Mouse (Mus musculus) kidney, postnatal 10 days (tissue): ENCODE measurements around the gene Rplp0.
"Not testable (repeated sequence)": the region's sequence is repeated elsewhere in the genome, so short reads cannot be mapped to it uniquely, and the experiment has no call there.

Experiments
- DNase-seq: peaks from one replicate; pipeline ENCODE4 v3.0.0; 2021; ENCODE audit warnings: mixed read lengths

Rplp0 gene

GRCm38 (mm10) chr5:115553801-115554420, 5.4 kb upstream of the Rplp0 start:
- DNase-seq = peak; percentile 35

- peak; percentile 27 for DNase-seq
Measured at GRCm38 (mm10) chr5:115554536-115555291, 4.6 kb upstream of the Rplp0 start.

GRCm38 (mm10) chr5:115556217-115556616, 3.0 kb upstream of the Rplp0 start:
- DNase-seq = peak; percentile 89

DNA sequence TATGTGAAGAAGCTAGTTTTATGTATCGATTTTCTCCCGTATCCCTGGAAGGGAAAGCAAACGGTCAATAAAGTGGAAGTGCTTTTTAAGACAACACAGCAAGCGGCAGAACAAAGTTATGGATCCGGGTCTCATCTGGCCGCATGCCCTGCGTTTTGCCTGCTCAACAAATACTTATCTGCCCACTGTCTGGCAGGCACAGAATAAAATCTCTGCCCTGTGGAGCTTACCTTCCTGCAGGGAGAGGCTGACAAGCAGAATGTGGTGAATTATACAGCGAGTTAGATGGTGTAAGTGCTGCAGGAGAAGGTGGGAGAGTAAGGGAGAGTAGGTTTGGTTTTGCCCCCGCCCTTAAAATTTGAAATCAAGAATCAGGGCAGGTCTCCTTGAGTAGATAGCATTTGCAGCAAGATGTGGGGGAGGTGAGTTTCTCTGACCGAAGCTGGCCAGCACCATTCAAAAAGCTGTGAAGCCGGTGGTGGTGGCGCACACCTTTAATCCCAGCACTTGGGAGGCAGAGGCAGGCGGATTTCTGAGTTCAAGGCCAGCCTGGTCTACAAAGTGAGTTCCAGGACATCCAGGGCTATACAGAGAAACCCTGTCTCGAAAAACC, 979 bp upstream of the Rplp0 start:
- DNase-seq = no peak

DNA sequence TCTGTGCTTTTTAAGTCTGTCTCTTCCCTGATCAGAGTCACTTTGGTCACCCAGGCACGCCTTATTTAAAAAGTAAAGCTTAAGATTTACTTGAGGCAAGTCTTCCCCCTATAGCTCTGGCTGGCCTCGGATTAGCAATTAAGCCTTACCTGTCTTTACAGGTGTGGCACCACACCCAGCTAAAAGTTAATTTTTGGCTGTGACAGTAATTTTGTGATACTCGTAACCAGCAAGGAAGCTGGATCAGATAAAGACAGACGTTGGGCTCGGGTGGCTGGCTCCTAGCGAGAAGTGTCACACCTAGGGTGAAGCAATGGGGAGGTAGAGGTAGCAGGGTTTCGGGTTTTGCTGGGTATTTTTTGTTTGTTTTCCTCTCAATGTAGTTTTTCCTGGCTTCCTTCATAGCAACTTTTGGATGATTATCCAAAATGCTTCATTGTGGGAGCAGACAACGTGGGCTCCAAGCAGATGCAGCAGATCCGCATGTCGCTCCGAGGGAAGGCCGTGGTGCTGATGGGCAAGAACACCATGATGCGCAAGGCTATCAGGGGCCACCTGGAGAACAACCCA, 1.2 kb downstream of the Rplp0 start:
- no peak for DNase-seq

GRCm38 (mm10) chr5:115563771-115564585, 4.7 kb downstream of the Rplp0 start:
- no peak for DNase-seq

DNA sequence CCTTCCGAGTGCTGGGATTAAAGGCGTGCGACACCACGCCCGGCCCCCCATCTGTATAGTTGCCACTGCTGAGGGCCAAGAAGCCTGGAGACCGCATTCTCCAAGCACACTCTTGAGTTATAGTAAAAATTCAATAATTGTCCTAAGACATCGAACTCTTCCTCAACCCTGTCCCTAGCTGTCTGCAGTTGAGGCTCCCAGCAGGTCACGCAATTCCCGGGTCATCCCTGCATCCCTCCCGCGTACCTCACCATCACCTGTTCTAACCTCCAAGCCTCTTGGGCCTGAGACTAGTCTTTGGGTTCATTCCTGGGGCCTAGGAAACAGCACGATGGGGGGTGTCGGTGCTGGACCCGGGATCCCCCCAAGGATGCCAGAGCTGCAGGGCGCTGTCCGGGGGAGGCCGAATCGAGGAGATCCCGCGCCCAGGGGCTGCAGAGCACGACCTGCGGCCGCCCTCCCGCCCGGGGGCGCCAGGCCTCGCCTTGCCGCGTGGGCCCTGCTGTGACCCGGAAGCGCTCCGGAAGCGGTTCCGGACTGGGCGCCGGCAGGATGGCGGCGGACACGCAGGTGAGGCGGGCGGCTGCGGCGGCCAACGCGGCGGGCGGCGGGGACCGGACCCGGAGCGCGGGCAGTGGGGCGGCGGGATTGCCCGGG, 5.6 kb downstream of the Rplp0 start, which contains the start of gene Gcn1l1:
Gene Gcn1l1, plus strand, starts transcription at position 518 of the 657 bp plus-strand sequence.
- peak; percentile 89 for DNase-seq

- DNase-seq = no peak
Measured at GRCm38 (mm10) chr5:115565403-115565802, 6.1 kb downstream of the Rplp0 start.

DNA sequence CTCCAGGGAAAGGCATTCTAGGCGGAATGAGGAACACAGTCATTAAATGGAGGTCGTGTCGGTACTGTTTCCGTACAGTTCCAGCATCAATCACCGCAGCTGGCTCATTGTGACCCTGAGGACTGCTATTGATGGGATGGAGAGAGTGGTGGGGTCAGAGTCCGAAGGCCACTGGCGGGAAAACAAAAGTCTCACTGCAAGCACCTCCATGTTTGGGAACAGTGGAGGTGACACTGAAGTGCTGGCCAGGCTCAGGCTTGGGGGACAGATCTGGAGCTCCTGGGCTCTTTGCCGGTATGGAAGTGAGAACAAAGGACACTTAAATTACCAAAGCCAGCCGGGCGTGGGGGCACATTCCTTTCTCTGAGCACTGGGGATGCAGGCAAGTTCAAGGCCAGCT, 9.4 kb downstream of the Rplp0 start:
- DNase-seq = peak; percentile 43

DNA sequence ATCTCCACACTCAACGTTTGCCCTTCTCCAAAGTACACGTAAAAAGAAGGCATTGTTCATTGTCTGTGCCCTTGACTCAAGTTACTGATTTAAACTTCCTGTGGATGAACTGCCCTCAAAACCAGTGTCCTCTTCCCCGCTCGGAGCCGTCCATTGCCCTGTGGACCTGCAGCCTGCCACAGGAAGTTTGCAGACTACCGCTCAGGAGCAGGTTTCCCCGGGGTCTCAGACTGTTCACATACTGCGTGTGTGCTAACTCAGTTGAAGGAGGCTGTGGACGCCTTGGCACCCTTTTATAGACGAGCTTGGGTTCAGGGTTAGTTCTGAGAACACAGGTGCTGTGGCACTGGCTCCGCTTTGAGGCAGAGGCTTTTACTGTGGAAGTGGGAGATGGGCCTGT, 10.0 kb downstream of the Rplp0 start:
- DNase-seq = peak; percentile 47

DNA sequence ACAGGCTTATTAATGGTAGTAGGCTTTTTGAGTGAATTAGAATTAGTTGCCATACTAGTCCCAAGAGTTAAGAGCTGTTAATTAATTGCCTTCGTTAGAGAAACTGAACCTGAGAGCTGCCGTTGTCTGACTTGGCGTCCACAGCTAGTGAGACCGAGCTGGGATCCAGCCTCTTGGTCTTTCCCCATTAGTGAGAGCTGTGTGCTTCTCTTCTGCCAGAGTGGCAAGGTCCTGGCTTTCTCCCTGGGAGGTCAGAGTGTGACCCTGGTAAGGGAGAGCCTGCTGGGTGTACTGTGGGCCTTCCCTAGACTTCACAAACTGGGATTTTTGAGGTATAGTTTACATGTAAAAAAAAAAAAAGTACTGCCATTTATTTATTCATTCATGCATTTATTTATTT, 10.5 kb downstream of the Rplp0 start:
- no peak for DNase-seq

GRCm38 (mm10) chr5:115571086-115571485, 11.8 kb downstream of the Rplp0 start:
- DNase-seq = no peak

DNA sequence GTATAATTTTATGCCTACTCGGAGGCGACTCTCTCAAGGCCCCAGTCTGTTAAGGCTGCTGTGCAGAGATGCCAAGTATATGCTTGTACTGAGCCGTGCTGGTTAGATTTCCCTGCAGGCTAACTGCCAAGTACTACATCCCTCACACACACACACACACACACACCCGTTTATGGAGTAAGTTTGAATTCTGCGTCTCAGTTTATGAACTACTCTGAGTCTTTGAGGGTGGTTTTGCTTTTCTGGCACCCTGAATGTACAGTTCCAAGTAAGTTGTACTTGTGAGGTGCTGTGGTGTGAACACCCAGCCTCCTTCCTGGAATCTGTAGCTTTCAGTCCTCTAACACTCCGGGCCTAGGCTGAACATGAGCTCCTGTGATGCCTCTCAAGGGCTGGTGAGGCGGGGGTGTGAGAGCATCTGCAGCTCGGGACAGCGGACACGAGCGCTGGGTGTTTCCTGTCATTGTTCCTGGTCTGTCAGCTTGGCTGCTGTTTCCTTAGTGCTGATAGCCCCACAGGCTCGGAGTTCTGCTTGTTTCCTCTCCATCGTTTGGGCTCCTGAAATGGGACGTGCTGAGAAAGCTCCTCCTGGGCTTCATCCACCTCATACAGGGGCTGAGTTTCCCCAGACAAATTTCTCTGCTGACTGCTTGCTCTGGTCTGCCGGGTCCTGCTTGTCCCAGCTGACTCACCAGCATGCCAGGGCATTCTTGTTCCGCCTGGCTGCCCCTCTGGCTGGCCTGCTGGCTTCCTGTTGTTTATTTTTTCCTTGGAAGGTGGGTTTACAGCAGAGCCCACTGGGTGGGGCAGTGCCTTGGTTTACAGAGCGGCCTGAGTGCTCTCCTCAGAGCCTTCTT, 13.6 kb downstream of the Rplp0 start:
- DNase-seq = peak; percentile 82

GRCm38 (mm10) chr5:115574992-115575391, 15.7 kb downstream of the Rplp0 start:
- peak; percentile 58 for DNase-seq

- DNase-seq = not testable (repeated sequence)
Measured at GRCm38 (mm10) chr5:115577686-115578085, 18.4 kb downstream of the Rplp0 start.

GRCm38 (mm10) chr5:115578922-115579321, 19.7 kb downstream of the Rplp0 start:
- no peak for DNase-seq

- DNase-seq = no peak
Measured at GRCm38 (mm10) chr5:115579363-115579762, 20.1 kb downstream of the Rplp0 start.

- no peak for DNase-seq
Measured at GRCm38 (mm10) chr5:115580229-115581001, 21.1 kb downstream of the Rplp0 start.

GRCm38 (mm10) chr5:115581662-115582061, 22.4 kb downstream of the Rplp0 start:
- no peak for DNase-seq

- peak; percentile 49 for DNase-seq
Measured at GRCm38 (mm10) chr5:115585616-115586015, 26.3 kb downstream of the Rplp0 start.
